Mouse (Mus musculus): ENCODE results near the gene Ephb1. TPM values are rescaled to one million over a fixed set of nuclear protein-coding genes. Genes with fewer than 3 reads are reported as not detected.

Ephb1 gene
- total and polyA plus RNA-seq, 3 experiments, result not detected

GRCm38 (mm10) chr9:102007706-102008105 lies 346.8 kb downstream of the Ephb1 start:
- Histone ChIP-seq H3K27ac (ENCODE audit: control insufficient read depth, low read depth, low read length) (no peak overlapping the region), H3K4me1 (ENCODE audit: control insufficient read depth in 1 of 2, insufficient read depth in 2 of 2, low read length in 2 of 2) (no peaks in the 10 kb centered on the region), H3K79me2 (ENCODE audit: control insufficient read depth, insufficient read depth, low read length, poor library complexity) (no peaks in the 10 kb centered on the region), H3K27me3 (ENCODE audit: control insufficient read depth in 1 of 2, insufficient read depth in 2 of 2, low read length in 2 of 2) (no peaks in the 10 kb centered on the region), H3K36me3 (ENCODE audit: control insufficient read depth in 1 of 2, insufficient read depth in 2 of 2, low read length in 2 of 2) (no peaks in the 10 kb centered on the region), H3K9me3 (replicated peaks; ENCODE audit: insufficient read depth, low read length) (no peaks in the 10 kb centered on the region), H3K9ac (ENCODE audit: control insufficient read depth, low read depth, low read length, poor library complexity, severe bottlenecking) (no peak overlapping the region), H3K4me3 (ENCODE audit: control insufficient read depth in 1 of 2, insufficient read depth in 1 of 2, low read depth in 2 of 2, low read length in 2 of 2) (no peak overlapping the region)
- TF ChIP-seq RAD21 (IDR thresholded peaks at IDR 0.05; ENCODE audit: low read depth, low read length), result no peak
- no peak for TF ChIP-seq SIN3A (IDR thresholded peaks at IDR 0.05; ENCODE audit: low read length)
- no peak for TF ChIP-seq MEF2A (IDR thresholded peaks at IDR 0.05; ENCODE audit: extremely low read depth, insufficient replicate concordance, low read depth, low read length, poor library complexity, severe bottlenecking)
- TF ChIP-seq ZMIZ1 (IDR thresholded peaks at IDR 0.05; ENCODE audit: low read depth, low read length), result no peak
- no peak for TF ChIP-seq MYB (IDR thresholded peaks at IDR 0.05; ENCODE audit: low read depth, low read length)
- DNase-seq (ENCODE audit: low read depth, low spot score), result no peak

- Histone ChIP-seq H3K79me2 (ENCODE audit: control insufficient read depth, insufficient read depth, low read length, poor library complexity) (no peaks in the 10 kb centered on the region), H3K27ac (ENCODE audit: control insufficient read depth, low read depth, low read length) (no peak overlapping the region), H3K4me1 (ENCODE audit: control insufficient read depth in 1 of 2, insufficient read depth in 2 of 2, low read length in 2 of 2) (no peaks in the 10 kb centered on the region), H3K9ac (ENCODE audit: control insufficient read depth, low read depth, low read length, poor library complexity, severe bottlenecking) (no peak overlapping the region), H3K27me3 (ENCODE audit: control insufficient read depth in 1 of 2, insufficient read depth in 2 of 2, low read length in 2 of 2) (no peaks in the 10 kb centered on the region), H3K36me3 (ENCODE audit: control insufficient read depth in 1 of 2, insufficient read depth in 2 of 2, low read length in 2 of 2) (no peaks in the 10 kb centered on the region), H3K4me3 (ENCODE audit: control insufficient read depth in 1 of 2, insufficient read depth in 1 of 2, low read depth in 2 of 2, low read length in 2 of 2) (no peak overlapping the region), H3K9me3 (replicated peaks; ENCODE audit: insufficient read depth, low read length) (no peaks in the 10 kb centered on the region)
- TF ChIP-seq MAFK (IDR thresholded peaks at IDR 0.05; ENCODE audit: borderline replicate concordance, low read depth, low read length) (no peak), GABPA (IDR thresholded peaks at IDR 0.05; ENCODE audit: low read depth, low read length) (no peak), USF2 (IDR thresholded peaks at IDR 0.05; ENCODE audit: borderline replicate concordance in 1 of 2, insufficient read depth in 1 of 2, low read depth in 1 of 2, low read length in 2 of 2) (no peak), TAL1 (IDR thresholded peaks at IDR 0.05; ENCODE audit: low read length) (no peak), E2F4 (IDR thresholded peaks at IDR 0.05; ENCODE audit: borderline replicate concordance, low read depth, low read length) (no peak), GATA1 (IDR thresholded peaks at IDR 0.05; ENCODE audit: low read depth, low read length) (no peak), ZNF384 (IDR thresholded peaks at IDR 0.05; ENCODE audit: low read depth, low read length) (no peak), MXI1 (IDR thresholded peaks at IDR 0.05; ENCODE audit: low read depth, low read length) (no peak), TCF12 (IDR thresholded peaks at IDR 0.05; ENCODE audit: low read depth, low read length) (no peak), MAX (IDR thresholded peaks at IDR 0.05; ENCODE audit: low read length) (no peak)
- no peak for DNase-seq (ENCODE audit: low read depth, low spot score)
These were observed 348.0 kb downstream of the Ephb1 start for GRCm38 (mm10) chr9:102006539-102006938.

- Histone ChIP-seq H3K4me1 (ENCODE audit: control insufficient read depth in 1 of 2, insufficient read depth in 2 of 2, low read length in 2 of 2) (no peaks in the 10 kb centered on the region), H3K36me3 (ENCODE audit: control insufficient read depth in 1 of 2, insufficient read depth in 2 of 2, low read length in 2 of 2) (no peaks in the 10 kb centered on the region), H3K9me3 (replicated peaks; ENCODE audit: insufficient read depth, low read length) (no peaks in the 10 kb centered on the region)
These were observed 351.6 kb downstream of the Ephb1 start for GRCm38 (mm10) chr9:102002920-102003319.

More at GRCm38 (mm10) chr9:102002920-102003319, 351.6 kb downstream of the Ephb1 start:
- Histone ChIP-seq H3K27ac (ENCODE audit: control insufficient read depth, low read depth, low read length) (no peak overlapping the region), H3K79me2 (ENCODE audit: control insufficient read depth, insufficient read depth, low read length, poor library complexity) (no peaks in the 10 kb centered on the region), H3K9ac (ENCODE audit: control insufficient read depth, low read depth, low read length, poor library complexity, severe bottlenecking) (no peak overlapping the region), H3K27me3 (ENCODE audit: control insufficient read depth in 1 of 2, insufficient read depth in 2 of 2, low read length in 2 of 2) (no peaks in the 10 kb centered on the region), H3K4me3 (ENCODE audit: control insufficient read depth in 1 of 2, insufficient read depth in 1 of 2, low read depth in 2 of 2, low read length in 2 of 2) (no peak overlapping the region)
- TF ChIP-seq MAX (IDR thresholded peaks at IDR 0.05; ENCODE audit: low read length), result no peak
- no peak for TF ChIP-seq TAL1 (IDR thresholded peaks at IDR 0.05; ENCODE audit: low read length)
- no peak for TF ChIP-seq KAT2A (conservative IDR thresholded peaks at IDR 0.05; ENCODE audit: low read depth, low read length)
- TF ChIP-seq EP300 (IDR thresholded peaks at IDR 0.05; ENCODE audit: low read depth in 1 of 2, low read length in 2 of 2), result no peak
- no peak for TF ChIP-seq E2F4 (IDR thresholded peaks at IDR 0.05; ENCODE audit: borderline replicate concordance, low read depth, low read length)
- TF ChIP-seq GABPA (IDR thresholded peaks at IDR 0.05; ENCODE audit: low read depth, low read length), result no peak
- TF ChIP-seq ZMIZ1 (IDR thresholded peaks at IDR 0.05; ENCODE audit: low read depth, low read length), result no peak
- no peak for TF ChIP-seq MAFK (IDR thresholded peaks at IDR 0.05; ENCODE audit: borderline replicate concordance, low read depth, low read length)
- no peak for TF ChIP-seq ETS1 (IDR thresholded peaks at IDR 0.05; ENCODE audit: low read depth, low read length)
- no peak for TF ChIP-seq NRF1 (IDR thresholded peaks at IDR 0.05; ENCODE audit: insufficient read depth, low read depth, low read length, poor library complexity, severe bottlenecking)
- no peak for TF ChIP-seq POLR2AphosphoS5 (IDR thresholded peaks at IDR 0.05; ENCODE audit: borderline replicate concordance, low read depth, low read length)
- TF ChIP-seq TCF12 (IDR thresholded peaks at IDR 0.05; ENCODE audit: low read depth, low read length), result no peak
- TF ChIP-seq NELFE (IDR thresholded peaks at IDR 0.05; ENCODE audit: low read depth, low read length), result no peak
- no peak for TF ChIP-seq MYB (IDR thresholded peaks at IDR 0.05; ENCODE audit: low read depth, low read length)
- TF ChIP-seq MEF2A (IDR thresholded peaks at IDR 0.05; ENCODE audit: extremely low read depth, insufficient replicate concordance, low read depth, low read length, poor library complexity, severe bottlenecking), result no peak
- no peak for TF ChIP-seq UBTF (IDR thresholded peaks at IDR 0.05; ENCODE audit: borderline replicate concordance, insufficient read depth, low read depth, low read length)
- TF ChIP-seq CTCF (IDR thresholded peaks at IDR 0.05 in 2 of 3, conservative IDR thresholded peaks at IDR 0.05 in 1 of 3; ENCODE audit: control insufficient read depth in 1 of 3, insufficient read depth in 1 of 3, low read depth in 2 of 3, low read length in 3 of 3, poor library complexity in 1 of 3, severe bottlenecking in 1 of 3), result no peak
- DNase-seq (ENCODE audit: low read depth, low spot score), result no peak
